Mouse (Mus musculus) embryonic facial prominence, embryonic 12.5 days (tissue): ENCODE data around the gene Foxm1. TPM values are rescaled to one million over a fixed set of nuclear protein-coding genes. Genes with fewer than 3 reads are reported as not detected.

Experiments used
- ATAC-seq: fragments of 200-750 bp; cut with Nextera tagmentation; 2 replicates; pipeline ENCODE4 v1.8.0; 2017; ENCODE audit not compliant: insufficient number of reproducible peaks, insufficient read depth, low FRiP score, low TSS enrichment
- H3K27ac ChIP-seq: fragments of 300-500 bp; sonication (generic); 2 replicates; pipeline ENCODE4 v1.5.1; 2016; ENCODE audit warnings: mild to moderate bottlenecking
- H3K27me3 ChIP-seq: fragments of 300-500 bp; sonication (generic); 2 replicates; pipeline ENCODE4 v1.6.1; 2016; ENCODE audit warnings: mild to moderate bottlenecking, moderate library complexity
- H3K36me3 ChIP-seq: fragments of 300-500 bp; sonication (generic); 2 replicates; pipeline ENCODE4 v1.6.1; 2016; ENCODE audit warnings: mild to moderate bottlenecking
- H3K4me1 ChIP-seq: fragments of 300-500 bp; sonication (generic); 2 replicates; pipeline ENCODE4 v1.6.1; 2016
- H3K4me2 ChIP-seq: fragments of 300-500 bp; sonication (generic); replicated peaks from 2 replicates; pipeline ENCODE4 v1.6.1; 2016; ENCODE audit warnings: mild to moderate bottlenecking, moderate library complexity
- H3K4me3 ChIP-seq: fragments of 300-500 bp; sonication (generic); 2 replicates; pipeline ENCODE4 v1.5.1; 2016; ENCODE audit warnings: mild to moderate bottlenecking
- H3K9ac ChIP-seq: fragments of 300-500 bp; sonication (generic); 2 replicates; pipeline ENCODE4 v1.6.1; 2016; ENCODE audit warnings: mild to moderate bottlenecking, moderate library complexity
- H3K9me3 ChIP-seq: fragments of 300-500 bp; sonication (generic); 2 replicates; pipeline ENCODE4 v1.6.1; 2016; ENCODE audit warnings: mild to moderate bottlenecking, moderate library complexity
- WGBS: fragments of 180-500 bp; shearing (Covaris S2); methylation state at CpG from one replicate; pipeline ENCODE4 v1.1.7; 2016; 5-methylcytosine and 5-hydroxymethylcytosine counted together
- polyA plus RNA-seq: library from polyadenylated mRNA; unstranded; fragments of >200 nt; fragmentation: Nextera tagmentation; extraction: Ambion mirVana; gene quantifications from 2 replicates; pipeline ENCODE4 v1.2.1, GENCODE M21; 2016

The Foxm1 gene
- polyA plus RNA-seq, 1 experiment from 2014 or later: 45.1 TPM

DNA sequence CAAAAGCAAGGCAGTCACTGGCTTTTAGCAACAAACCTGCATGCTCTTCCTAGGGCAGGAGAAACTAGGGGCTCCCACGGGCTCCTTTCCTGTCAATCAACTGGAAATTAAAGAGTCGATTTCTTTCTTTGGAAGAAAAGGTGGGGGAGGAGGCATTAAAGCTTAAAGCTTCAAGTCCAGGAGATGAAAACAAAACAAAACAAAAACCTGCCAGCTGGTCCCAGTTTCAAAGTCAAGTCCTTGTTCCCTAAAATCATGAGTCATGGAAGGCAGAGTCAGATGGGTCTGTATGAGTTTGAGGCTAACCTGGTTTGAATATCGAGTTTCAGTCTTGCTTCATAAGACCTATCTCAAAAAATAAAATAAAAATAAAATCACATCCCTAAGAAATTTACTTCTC, 8.6 kb upstream of the Foxm1 start:
- Histone ChIP-seq H3K4me3 (peak overlapping the region; percentile 82; the same call in 1 of the 2 replicates), H3K9me3 (no peaks in the 10 kb centered on the region), H3K9ac (no peak overlapping the region), H3K27ac (no peak overlapping the region), H3K27me3 (no peaks in the 10 kb centered on the region), H3K4me1 (peaks cover 24% of the 10 kb centered on the region), H3K36me3 (peaks cover 25% of the 10 kb centered on the region), H3K4me2 (peak overlapping the region; percentile 63; the same call in 1 of the 2 replicates)
- no peak for ATAC-seq
- 30% methylated on average over 3 of the region's 3 CpGs for WGBS

DNA sequence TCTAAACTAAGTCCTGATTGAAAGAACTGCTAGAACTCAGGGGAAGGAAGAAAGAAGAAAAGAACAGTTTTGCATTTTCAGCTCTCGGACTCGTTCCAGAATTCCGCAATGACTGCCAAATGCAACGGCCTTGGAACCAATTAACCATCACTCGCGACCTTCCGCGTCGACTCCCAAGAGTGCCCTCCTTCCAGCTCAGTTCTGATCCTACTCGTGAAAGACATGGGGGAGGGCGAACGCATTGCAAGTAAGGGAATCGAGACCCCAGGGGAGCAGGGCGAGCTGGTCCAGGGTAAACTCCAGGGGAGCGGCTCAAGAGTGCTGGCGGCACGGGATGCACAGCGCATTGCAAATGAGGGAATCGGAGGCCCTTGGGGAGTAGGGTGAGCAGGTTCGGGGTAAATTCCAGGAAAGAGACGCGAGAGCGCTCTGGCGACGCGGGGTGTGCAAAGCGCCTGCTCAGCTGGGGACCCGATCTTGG, 7.5 kb upstream of the Foxm1 start:
- H3K36me3 ChIP-seq: peaks cover 25% of the 10 kb centered on the region
- no peaks in the 10 kb centered on the region for H3K27me3 ChIP-seq
- peaks cover 24% of the 10 kb centered on the region for H3K4me1 ChIP-seq
- peak overlapping the region; percentile 91 for H3K27ac ChIP-seq
- peak overlapping the region; percentile 63 for H3K4me2 ChIP-seq
- H3K9me3 ChIP-seq: no peaks in the 10 kb centered on the region
- peak; percentile 64 for ATAC-seq
- H3K9ac ChIP-seq: peak overlapping the region; percentile 81
- WGBS: under 1% methylated on average over 24 of the region's 28 CpGs
- peak overlapping the region; percentile 82 for H3K4me3 ChIP-seq

DNA sequence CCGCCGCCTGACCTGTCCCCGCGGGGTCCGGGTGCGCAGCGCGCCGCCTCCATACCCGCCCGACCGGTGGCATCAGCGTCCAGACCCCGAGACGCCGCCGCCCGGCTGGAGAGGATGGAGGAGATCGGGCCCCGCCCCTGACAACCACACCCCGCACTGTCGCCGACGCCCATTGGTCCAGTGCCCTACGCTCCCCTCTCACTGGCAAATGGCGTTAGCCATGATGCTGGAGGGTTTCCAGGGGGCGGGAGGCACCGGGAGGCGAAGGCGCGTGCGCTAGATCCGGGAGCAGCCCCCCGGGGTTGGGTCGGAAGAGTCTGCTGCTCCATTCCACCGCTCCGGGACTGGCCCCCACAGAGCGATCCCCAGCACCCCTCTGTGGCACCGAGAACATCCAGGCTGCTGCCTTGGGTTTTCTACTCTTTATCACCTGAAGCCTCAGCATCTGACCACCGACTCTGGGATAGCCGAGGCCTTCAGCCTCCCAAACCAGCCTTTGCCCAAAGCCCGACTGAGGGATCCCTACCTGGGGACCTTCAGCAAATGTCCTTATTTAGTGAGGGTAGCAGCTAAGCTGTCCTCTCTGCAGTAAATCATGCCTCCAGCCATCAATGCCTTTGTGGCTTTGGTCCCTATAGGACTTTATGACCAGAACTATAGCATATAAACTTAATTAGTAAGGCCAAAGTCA, 6.9 kb upstream of the Foxm1 start, which contains the start of gene Tulp3:
Tulp3 (minus strand) TSS at position 126 of the 691 bp plus-strand sequence.
- H3K27ac ChIP-seq: peak within 1 kb of the TSS; percentile 91
- peaks cover 23% of the 10 kb centered on the region for H3K36me3 ChIP-seq
- peak; percentile 98 for ATAC-seq
- H3K9me3 ChIP-seq: no peaks in the 10 kb centered on the region
- peak within 1 kb of the TSS; percentile 63 for H3K4me2 ChIP-seq
- under 1% methylated on average over 42 of the region's 42 CpGs for WGBS
- peak within 1 kb of the TSS; percentile 82 for H3K4me3 ChIP-seq
- peaks cover 24% of the 10 kb centered on the region for H3K4me1 ChIP-seq
- peak within 1 kb of the TSS; percentile 81 for H3K9ac ChIP-seq
- no peaks in the 10 kb centered on the region for H3K27me3 ChIP-seq

DNA sequence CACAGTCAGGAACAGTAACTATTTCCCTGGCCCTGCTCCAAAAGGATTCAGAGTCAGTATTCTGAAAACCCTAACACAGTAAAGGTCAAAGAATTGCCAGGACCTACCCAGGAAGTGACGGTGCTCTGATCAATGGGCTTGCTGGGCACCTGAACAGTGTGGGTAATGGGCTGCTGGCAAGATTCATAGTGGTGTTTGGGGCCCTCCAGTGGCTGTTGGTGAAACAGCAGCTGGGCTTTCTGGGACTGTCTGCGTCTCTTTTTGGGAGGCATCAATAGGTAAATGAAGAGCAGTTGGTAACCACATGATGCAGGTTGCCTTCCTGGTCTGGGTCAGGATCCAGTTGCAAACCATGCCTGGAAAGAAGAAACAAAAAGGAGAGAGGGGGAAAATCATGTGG, 3.8 kb upstream of the Foxm1 start:
- Histone ChIP-seq H3K9ac (no peak overlapping the region), H3K27me3 (no peaks in the 10 kb centered on the region), H3K4me2 (no peak overlapping the region), H3K36me3 (peaks cover 21% of the 10 kb centered on the region), H3K9me3 (no peaks in the 10 kb centered on the region), H3K4me1 (peaks cover 28% of the 10 kb centered on the region), H3K27ac (no peak overlapping the region), H3K4me3 (no peak overlapping the region)
- WGBS: 17% methylated on average over 2 of the region's 2 CpGs
- no peak for ATAC-seq

DNA sequence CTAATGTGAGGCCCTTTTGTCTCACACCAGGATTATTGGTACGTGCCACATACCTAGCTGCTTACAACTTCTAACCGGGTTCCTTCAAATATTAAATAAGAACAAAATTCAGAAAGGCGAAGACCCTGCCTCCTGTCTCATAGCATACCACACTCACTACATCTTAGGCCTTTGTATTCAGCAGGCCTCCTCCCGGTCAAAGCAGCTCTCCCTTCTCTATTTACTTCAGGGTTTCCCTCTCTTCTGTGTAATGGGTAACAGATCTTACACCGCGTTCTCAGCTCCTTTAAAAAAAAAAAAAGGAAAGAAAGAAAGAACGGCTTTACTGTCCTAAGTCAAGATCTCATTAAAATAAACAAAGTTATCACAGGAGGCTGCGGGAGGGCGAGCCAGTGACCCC, 866 bp upstream of the Foxm1 start:
- peaks cover 19% of the 10 kb centered on the region for H3K4me1 ChIP-seq
- peak overlapping the region; percentile 92 for H3K4me2 ChIP-seq
- peak overlapping the region; percentile 95 for H3K27ac ChIP-seq
- peak overlapping the region; percentile 90 for H3K4me3 ChIP-seq
- H3K36me3 ChIP-seq: peaks cover 34% of the 10 kb centered on the region
- ATAC-seq: no peak
- H3K9me3 ChIP-seq: no peaks in the 10 kb centered on the region
- WGBS: 17% methylated on average over 9 of the region's 9 CpGs
- H3K27me3 ChIP-seq: no peaks in the 10 kb centered on the region
- peak overlapping the region; percentile 81 for H3K9ac ChIP-seq

DNA sequence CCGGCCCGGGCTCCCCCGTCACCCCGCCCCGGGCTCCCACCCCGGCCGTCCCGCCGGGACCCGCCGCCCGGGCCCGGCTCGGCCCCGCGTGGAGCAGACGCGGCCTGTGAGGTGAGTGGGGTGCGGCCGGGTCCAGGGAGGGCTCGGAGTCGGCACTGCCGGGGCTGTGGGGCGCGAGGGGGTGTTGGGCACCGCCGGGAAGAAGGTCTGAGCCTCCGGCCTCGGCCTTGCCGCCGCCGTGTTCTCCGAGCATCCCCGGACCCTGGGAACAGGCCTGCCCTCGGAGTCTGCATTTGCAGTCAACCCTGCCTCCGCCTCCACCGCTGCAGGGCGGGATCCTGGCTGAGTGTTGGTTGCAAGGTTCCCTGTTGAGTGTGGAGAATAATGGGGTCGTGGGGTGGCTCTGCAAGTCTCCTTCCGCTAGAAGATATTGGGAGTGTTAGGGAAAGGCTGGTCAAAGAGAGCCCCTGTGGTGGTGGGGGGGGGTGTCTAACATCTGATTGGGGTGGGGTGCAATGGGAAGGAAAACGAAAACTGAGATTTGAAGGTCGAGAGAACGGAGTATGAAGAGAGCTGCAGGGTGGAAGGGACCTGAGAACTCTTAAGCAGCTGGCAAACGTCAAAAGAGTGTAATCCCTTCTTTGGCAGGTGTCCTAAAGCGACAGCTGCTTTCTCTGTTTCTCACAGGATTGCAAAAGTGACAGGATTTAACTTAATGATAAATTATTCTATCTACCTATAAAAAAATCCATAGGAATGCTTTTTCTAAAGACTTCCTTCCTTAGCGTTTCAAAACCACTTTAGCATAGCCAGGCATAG, 449 bp downstream of the Foxm1 start:
- H3K27ac ChIP-seq: peak overlapping the region; percentile 95
- H3K4me2 ChIP-seq: peak overlapping the region; percentile 92
- H3K9me3 ChIP-seq: no peaks in the 10 kb centered on the region
- H3K4me3 ChIP-seq: peak overlapping the region; percentile 90
- 2% methylated on average over 45 of the region's 46 CpGs for WGBS
- ATAC-seq: peak; percentile 43
- H3K4me1 ChIP-seq: peaks cover 19% of the 10 kb centered on the region
- no peaks in the 10 kb centered on the region for H3K27me3 ChIP-seq
- H3K9ac ChIP-seq: peak overlapping the region; percentile 81
- peaks cover 34% of the 10 kb centered on the region for H3K36me3 ChIP-seq

DNA sequence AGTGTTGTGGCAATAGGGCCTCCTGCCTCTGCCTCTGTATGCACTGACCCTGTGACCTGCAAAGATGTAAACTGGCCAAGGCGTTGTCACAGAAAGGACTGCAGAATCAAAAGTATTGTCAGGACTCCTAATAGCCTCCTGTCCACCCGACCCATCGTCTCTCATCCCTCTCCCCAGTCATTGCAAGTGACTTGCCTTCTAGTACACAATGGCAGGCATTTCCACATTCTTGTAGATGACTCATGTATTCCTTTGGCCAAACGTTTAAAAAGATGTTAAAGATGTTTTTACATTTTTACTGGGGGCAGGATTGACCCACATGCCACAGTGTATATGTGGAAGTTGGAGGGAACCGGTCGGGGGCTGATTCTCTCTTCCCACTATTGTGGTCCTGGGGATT, 2.0 kb downstream of the Foxm1 start:
- WGBS: 81% methylated on average over 6 of the region's 6 CpGs
- no peak overlapping the region for H3K4me3 ChIP-seq
- no peak overlapping the region for H3K9ac ChIP-seq

DNA sequence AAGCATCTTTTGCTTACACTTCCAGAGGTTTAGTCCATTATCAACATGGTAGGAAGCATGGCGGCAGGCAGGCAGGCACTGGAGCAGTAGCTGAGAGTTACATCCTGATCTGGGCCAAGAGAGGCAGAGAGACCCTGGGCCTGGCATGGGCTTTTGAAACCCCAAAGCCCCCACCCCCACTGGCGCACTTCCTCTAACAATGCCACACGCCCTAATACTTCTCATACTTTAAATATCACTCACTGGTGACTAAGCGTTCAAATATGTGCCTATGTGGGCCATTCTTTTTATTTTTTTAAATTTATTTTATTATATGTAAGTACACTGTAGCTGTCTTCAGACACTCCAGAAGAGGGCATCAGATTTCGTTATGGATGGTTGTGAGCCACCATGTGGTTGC, 3.7 kb downstream of the Foxm1 start:
- H3K4me1 ChIP-seq: peaks cover 8% of the 10 kb centered on the region
- WGBS: 92% methylated on average over 5 of the region's 5 CpGs
- ATAC-seq: no peak
- H3K4me2 ChIP-seq: no peak overlapping the region
- no peaks in the 10 kb centered on the region for H3K27me3 ChIP-seq
- no peak overlapping the region for H3K4me3 ChIP-seq
- H3K27ac ChIP-seq: no peak overlapping the region
- H3K9me3 ChIP-seq: no peaks in the 10 kb centered on the region
- no peak overlapping the region for H3K9ac ChIP-seq
- peaks cover 58% of the 10 kb centered on the region for H3K36me3 ChIP-seq

More for the DNA sequence above, 2.0 kb downstream of the Foxm1 start:
- ATAC-seq: no peak
- H3K27me3 ChIP-seq: no peaks in the 10 kb centered on the region
- H3K4me2 ChIP-seq: no peak overlapping the region; the same call in 1 of the 2 replicates
- no peaks in the 10 kb centered on the region for H3K9me3 ChIP-seq
- H3K4me1 ChIP-seq: peaks cover 17% of the 10 kb centered on the region
- peaks cover 40% of the 10 kb centered on the region for H3K36me3 ChIP-seq
- no peak overlapping the region for H3K27ac ChIP-seq

DNA sequence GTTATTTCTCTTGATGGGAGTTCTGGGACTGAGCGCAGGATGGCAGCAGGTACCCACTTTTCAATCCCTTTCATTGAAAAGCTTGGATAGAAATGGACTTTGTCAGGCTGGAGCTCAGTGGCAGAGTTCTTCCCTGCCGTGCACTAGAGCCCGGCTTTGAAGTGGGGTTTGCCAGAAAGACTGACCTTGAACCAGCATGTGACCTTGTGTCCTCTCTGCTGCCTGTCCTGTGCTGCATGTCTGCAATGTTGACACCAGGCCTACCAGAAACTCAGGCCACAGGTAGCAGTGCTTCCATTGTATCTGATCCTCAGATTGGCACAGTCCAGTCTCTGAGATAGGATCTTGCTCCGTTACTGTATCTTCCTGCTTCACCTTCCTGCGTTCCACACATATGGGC, 7.3 kb downstream of the Foxm1 start:
- H3K4me3 ChIP-seq: no peak overlapping the region
- ATAC-seq: no peak
- H3K9me3 ChIP-seq: no peaks in the 10 kb centered on the region
- H3K36me3 ChIP-seq: peaks cover 94% of the 10 kb centered on the region
- no peaks in the 10 kb centered on the region for H3K27me3 ChIP-seq
- peaks cover 10% of the 10 kb centered on the region; the same call in 1 of the 2 replicates for H3K4me1 ChIP-seq
- no peak overlapping the region for H3K9ac ChIP-seq
- no peak overlapping the region for H3K27ac ChIP-seq
- no peak overlapping the region for H3K4me2 ChIP-seq
- 94% methylated on average over 5 of the region's 5 CpGs for WGBS

DNA sequence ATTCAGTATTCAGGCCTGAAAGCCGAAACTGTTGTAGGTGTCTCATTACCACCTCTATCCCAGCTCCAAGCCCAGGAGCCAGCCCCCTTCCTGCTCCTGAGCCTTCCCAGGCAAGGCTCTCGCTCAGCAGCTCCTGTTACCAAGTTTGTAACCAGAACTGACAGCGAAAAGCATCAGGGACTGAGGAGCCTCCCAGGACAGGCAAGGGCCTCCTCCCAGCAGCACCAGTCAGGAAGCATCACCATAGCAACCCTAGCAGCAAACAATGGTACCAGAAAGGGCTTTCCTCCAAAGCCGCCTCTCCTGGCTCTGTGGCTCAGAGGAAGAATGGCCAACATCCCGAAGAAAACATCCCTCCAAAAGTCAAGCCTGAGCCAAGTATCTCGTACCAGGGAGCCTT, 12.4 kb downstream of the Foxm1 start, which contains the start of the genes Tex52 and Gm44596:
Tex52 (plus strand) TSS at position 265 of the 400 bp plus-strand sequence.
Gm44596 (plus strand) TSS at position 312 of the 400 bp plus-strand sequence.
- peak; percentile 79 for ATAC-seq
- no peak within 1 kb of the TSS for H3K4me2 ChIP-seq
- H3K27me3 ChIP-seq: no peaks in the 10 kb centered on the region
- WGBS: 33% methylated on average over 6 of the region's 6 CpGs
- no peak within 1 kb of the TSS for H3K4me3 ChIP-seq
- H3K27ac ChIP-seq: peak within 1 kb of the TSS; percentile 60; the same call in 1 of the 2 replicates
- peaks cover 61% of the 10 kb centered on the region for H3K36me3 ChIP-seq
- no peaks in the 10 kb centered on the region for H3K9me3 ChIP-seq
- 0 out of 2 replicates have a peak within 1 kb of the TSS, but pooled peaks have one; percentile 7 for H3K9ac ChIP-seq
- H3K4me1 ChIP-seq: peaks cover 10% of the 10 kb centered on the region; the same call in 1 of the 2 replicates

DNA sequence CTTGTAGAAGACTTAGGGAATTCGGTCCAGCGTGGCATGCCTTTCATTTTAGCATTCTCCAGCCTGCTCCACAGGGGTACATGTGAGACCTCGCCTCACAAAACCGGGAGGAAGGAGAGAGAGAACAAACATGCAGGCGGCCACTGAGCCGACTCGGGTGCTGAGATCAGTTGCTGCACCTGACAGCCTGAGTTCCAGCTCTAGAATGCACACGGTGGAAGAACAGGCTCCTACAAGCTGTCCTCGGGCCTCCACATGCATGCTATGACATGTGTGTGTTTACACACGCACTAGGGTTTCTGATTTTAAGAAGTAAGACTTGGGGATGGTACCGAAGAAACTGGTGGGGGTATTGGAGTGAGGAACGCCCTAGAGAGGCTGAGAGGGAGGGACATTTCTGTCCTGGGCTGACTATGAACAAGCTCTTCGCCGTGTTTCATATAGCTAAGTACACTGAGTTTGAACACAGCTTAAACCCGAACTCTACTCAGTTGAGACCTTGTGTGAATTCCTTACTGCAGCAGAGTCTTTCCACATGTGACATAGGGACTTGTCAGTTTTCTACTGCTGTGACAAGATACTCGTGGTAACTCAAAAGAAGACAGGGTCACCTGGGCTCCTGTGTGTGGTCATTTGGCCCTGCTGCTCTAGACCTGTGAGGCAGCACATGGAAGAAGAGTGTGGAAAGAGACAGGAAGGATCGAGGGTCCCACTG, 13.8 kb downstream of the Foxm1 start:
- WGBS: 86% methylated on average over 17 of the region's 17 CpGs
- Histone ChIP-seq H3K27ac (no peak overlapping the region), H3K9ac (no peak overlapping the region), H3K4me1 (peaks cover 10% of the 10 kb centered on the region; the same call in 1 of the 2 replicates), H3K27me3 (no peaks in the 10 kb centered on the region), H3K36me3 (peaks cover 48% of the 10 kb centered on the region), H3K9me3 (no peaks in the 10 kb centered on the region), H3K4me3 (no peak overlapping the region), H3K4me2 (no peak overlapping the region)
- no peak for ATAC-seq
